In the genomic region with DNA sequence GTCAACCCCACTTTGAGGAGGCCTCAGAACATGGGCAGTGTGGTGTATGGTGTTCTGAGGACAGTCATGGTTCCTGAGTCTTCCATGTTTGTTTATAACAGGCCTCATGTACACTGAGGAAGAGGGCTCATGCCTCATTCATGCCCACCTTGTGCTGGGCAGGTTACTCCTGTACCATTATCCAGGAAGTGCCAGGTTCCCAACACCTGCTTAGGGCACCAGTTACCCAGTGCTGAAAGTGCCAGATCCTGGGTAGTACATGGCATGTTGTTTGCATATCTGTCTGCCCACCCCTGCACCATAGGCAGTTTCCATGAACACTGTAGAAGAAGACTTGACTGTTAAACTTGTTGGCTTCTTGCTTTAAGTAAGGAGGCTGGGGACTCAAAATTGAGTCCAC, we compare ENCODE assay signal across 18 mouse cellular contexts. TPM values are rescaled to one million over a fixed set of nuclear protein-coding genes. Genes with fewer than 3 reads are reported as not detected.
DNase-seq lines count a peak whose midpoint lies in the region.
"Had no signal": no experiment of that assay in that cellular context is flagged by ENCODE, and none has a peak within 500 bp of the region (broad histone marks: within the 10 kb centered on the region; RNA-seq: fewer than 3 reads in every experiment).

No protein-coding gene starts in this region.

- DNase-seq in gastrocnemius, postnatal 10 days = peak; percentile 0
- no peak for DNase-seq in gastrocnemius, adult 8-10 months (ENCODE audit: low spot score in 2 of 2)
- peak; percentile 0 to 2 for DNase-seq in layer of hippocampus, postnatal 25 days (ENCODE audit: extremely low spot score in 1 of 2, low spot score in 1 of 2)
- DNase-seq in layer of hippocampus, adult 9-10 months (ENCODE audit: low spot score) = no peak
- DNase-seq in testis, postnatal 10 days (ENCODE audit: low spot score) = peak; percentile 32
- DNase-seq in testis, postnatal 14 days (ENCODE audit: low spot score) = no peak
- DNase-seq in urinary bladder, postnatal 25 days (ENCODE audit: low spot score) = peak; percentile 1
- DNase-seq in urinary bladder, adult 2 months (ENCODE audit: low spot score) = no peak
- DNase-seq: adrenal gland, postnatal 10 days; cerebellum, adult 11 months; cerebellum, adult 9-10 months; cerebellum, postnatal 36 days; heart, postnatal 10 days; heart, postnatal 4 days had no signal

RNA-seq across cellular contexts. Expression of gene Gmip, which starts 6.3 kb away (rescaled TPM):
- total RNA-seq in gastrocnemius, postnatal 10 days (2021) = 1 to 10 TPM; 3.3 to 5.8 TPM
- 1 to 10 TPM; 2.7 to 5.3 (median 3.5) TPM for total RNA-seq in gastrocnemius, adult 8-10 months (2022)
- 10 to 100 TPM; 10.9 to 15.2 TPM for total RNA-seq in layer of hippocampus, postnatal 25 days (2021)
- 19.5 and 20.3 TPM in 2 replicates for polyA plus RNA-seq in urinary bladder, adult 2 months (2012; rRNA removed)

RNA-seq across cellular contexts. Expression of gene Zfp866, which starts 11.2 kb away (rescaled TPM):
- total RNA-seq in gastrocnemius, postnatal 10 days (2021) = 10 to 100 TPM; 11.5 to 17.7 TPM
- total RNA-seq in gastrocnemius, adult 8-10 months (2022) = 10 to 100 TPM; 11.1 to 16.1 (median 12.4) TPM
- 10 to 100 TPM; 26.1 to 28.8 TPM for total RNA-seq in layer of hippocampus, postnatal 25 days (2021)
- 17.7 and 21.1 TPM in 2 replicates for polyA plus RNA-seq in urinary bladder, adult 2 months (2012; rRNA removed)

RNA-seq across cellular contexts. Expression of gene Atp13a1, which starts 11.3 kb away (rescaled TPM):
- total RNA-seq in gastrocnemius, postnatal 10 days (2021) = 10 to 100 TPM; 13.4 to 17.8 TPM
- total RNA-seq in gastrocnemius, adult 8-10 months (2022) = 1 to 10 TPM; 6.7 to 9.7 (median 8.8) TPM
- 10 to 100 TPM; 39.9 to 44.5 TPM for total RNA-seq in layer of hippocampus, postnatal 25 days (2021)
- polyA plus RNA-seq in urinary bladder, adult 2 months (2012; rRNA removed) = 39.5 and 43.8 TPM in 2 replicates

RNA-seq across cellular contexts. Expression of gene Lpar2, which starts 20.0 kb away (rescaled TPM):
- total RNA-seq in gastrocnemius, postnatal 10 days (2021) = under 1 TPM; 0.07 to 0.25 TPM
- total RNA-seq in gastrocnemius, adult 8-10 months (2022) = under 1 TPM in 3 of 4 experiments, not detected in 1; 0.07 to 0.13 (median 0.07) TPM
- total RNA-seq in layer of hippocampus, postnatal 25 days (2021) = under 1 TPM; 0.35 to 0.37 TPM
- polyA plus RNA-seq in urinary bladder, adult 2 months (2012; rRNA removed) = 1.7 and 1.8 TPM in 2 replicates

RNA-seq across cellular contexts. Expression of gene Gm20422, which starts 27.5 kb away (rescaled TPM):
- total RNA-seq in gastrocnemius, postnatal 10 days (2021) = 1 to 10 TPM; 2.6 to 3.9 TPM
- 1 to 10 TPM; 1.3 to 3.0 (median 1.7) TPM for total RNA-seq in gastrocnemius, adult 8-10 months (2022)
- 1 to 10 TPM; 1.8 to 2.6 TPM for total RNA-seq in layer of hippocampus, postnatal 25 days (2021)
- polyA plus RNA-seq in urinary bladder, adult 2 months (2012; rRNA removed) = 0.11 TPM in 1 of 2 replicates, not detected in the other
- total RNA-seq: MEL had no signal
- polyA plus RNA-seq: embryonic facial prominence, embryonic 13.5 days; heart, embryonic 14.5 days; hindbrain, embryonic 12.5 days had no signal

Comparison
In these comparisons a context has a peak if more than half of its experiments do, and no peak if none do; other contexts are left out.
1. DNase-seq: peak in gastrocnemius, postnatal 10 days (single experiment), layer of hippocampus, postnatal 25 days (2 of 2), testis, postnatal 10 days (single experiment) and urinary bladder, postnatal 25 days (single experiment); none in gastrocnemius, adult 8-10 months (0 of 2), layer of hippocampus, adult 9-10 months (single experiment), testis, postnatal 14 days (single experiment) and urinary bladder, adult 2 months (single experiment).